Mouse (Mus musculus): ENCODE measurements around the gene Ttc24. TPM values are rescaled to one million over a fixed set of nuclear protein-coding genes. Genes with fewer than 3 reads are reported as not detected.

The Ttc24 gene
- polyA plus RNA-seq, 1 experiment: not detected

GRCm38 (mm10) chr3:88094126-88094525 lies 16.0 kb upstream of the Ttc24 start:
- DNase-seq (ENCODE audit: low read depth in 1 of 2, low spot score in 2 of 2): no peak
- Histone ChIP-seq H3K27me3 (ENCODE audit: control insufficient read depth, insufficient read depth, low read length) (no peaks in the 10 kb centered on the region), H3K4me3 (ENCODE audit: extremely low read depth, insufficient read depth, insufficient read length) (no peak overlapping the region), H3K4me1 (ENCODE audit: control insufficient read depth, insufficient read depth, insufficient read length) (no peaks in the 10 kb centered on the region), H3K27ac (ENCODE audit: insufficient read depth, low read length) (no peak overlapping the region), H3K36me3 (ENCODE audit: control insufficient read depth, insufficient read depth, low read length) (no peaks in the 10 kb centered on the region)
- WGBS: 92% methylated on average over 5 of the region's 5 CpGs
- TF ChIP-seq CTCF (IDR thresholded peaks at IDR 0.05; ENCODE audit: extremely low read depth, insufficient read depth, insufficient read length, insufficient replicate concordance) (no peak), POLR2A (IDR thresholded peaks at IDR 0.05; ENCODE audit: low read depth, low read length) (no peak)

DNA sequence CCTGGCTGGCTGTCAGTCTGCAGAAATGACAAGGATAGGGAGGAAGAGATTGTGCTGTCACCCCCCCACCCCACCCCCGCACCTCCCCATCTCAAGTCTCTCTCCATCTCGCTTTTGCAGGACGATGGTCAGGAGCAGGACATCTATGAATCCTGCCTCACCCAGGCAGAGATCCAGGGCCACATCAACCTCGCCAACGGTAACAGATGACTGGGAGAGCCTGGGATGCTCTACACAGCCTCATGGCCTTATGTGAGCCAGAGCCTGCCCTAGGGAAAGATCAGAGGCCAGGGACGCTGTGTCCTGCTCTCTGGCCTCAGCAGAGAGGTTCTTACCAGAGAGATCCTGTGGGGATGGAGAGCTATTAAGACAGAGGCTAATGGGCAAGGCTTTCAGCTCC lies 12.5 kb upstream of the Ttc24 start:
- TF ChIP-seq POLR2A (IDR thresholded peaks at IDR 0.05; ENCODE audit: low read depth, low read length): no peak
- no peak for TF ChIP-seq CTCF (IDR thresholded peaks at IDR 0.05; ENCODE audit: extremely low read depth, insufficient read depth, insufficient read length, insufficient replicate concordance)
- Histone ChIP-seq H3K4me3 (ENCODE audit: extremely low read depth, insufficient read depth, insufficient read length) (no peak overlapping the region), H3K36me3 (ENCODE audit: control insufficient read depth, insufficient read depth, low read length) (no peaks in the 10 kb centered on the region), H3K27ac (ENCODE audit: insufficient read depth, low read length) (no peak overlapping the region), H3K27me3 (ENCODE audit: control insufficient read depth, insufficient read depth, low read length) (no peaks in the 10 kb centered on the region), H3K4me1 (ENCODE audit: control insufficient read depth, insufficient read depth, insufficient read length) (no peaks in the 10 kb centered on the region)
- 94% methylated on average over 6 of the region's 6 CpGs for WGBS
- DNase-seq (ENCODE audit: low read depth in 1 of 2, low spot score in 2 of 2): no peak

DNA sequence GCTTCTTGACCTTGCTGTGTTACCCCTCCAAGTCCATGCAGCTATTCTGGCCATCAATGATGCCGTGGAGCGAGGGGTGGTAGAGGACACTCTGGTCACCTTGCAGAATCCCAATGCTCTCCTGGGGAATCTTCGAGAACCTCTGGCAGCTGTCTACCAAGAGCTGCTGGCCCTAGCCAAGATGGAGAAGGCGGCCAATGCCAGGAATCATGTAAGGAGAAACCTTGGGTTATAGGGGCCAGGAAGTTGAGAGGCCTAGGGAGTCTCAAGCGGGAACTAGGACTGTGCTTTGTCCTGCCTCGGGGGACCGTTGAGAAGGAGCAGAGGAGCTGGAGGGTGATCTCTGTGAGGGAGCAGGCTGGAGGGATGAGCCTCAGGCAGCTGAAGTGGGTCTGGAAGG lies 12.0 kb upstream of the Ttc24 start:
- no peaks in the 10 kb centered on the region for H3K4me1 ChIP-seq (ENCODE audit: control insufficient read depth, insufficient read depth, insufficient read length)
- no peaks in the 10 kb centered on the region for H3K36me3 ChIP-seq (ENCODE audit: control insufficient read depth, insufficient read depth, low read length)
- WGBS: 95% methylated on average over 7 of the region's 7 CpGs
- H3K27ac ChIP-seq (ENCODE audit: insufficient read depth, low read length): no peak overlapping the region
- H3K27me3 ChIP-seq (ENCODE audit: control insufficient read depth, insufficient read depth, low read length): no peaks in the 10 kb centered on the region
- TF ChIP-seq CTCF (IDR thresholded peaks at IDR 0.05; ENCODE audit: extremely low read depth, insufficient read depth, insufficient read length, insufficient replicate concordance): no peak
- TF ChIP-seq POLR2A (IDR thresholded peaks at IDR 0.05; ENCODE audit: low read depth, low read length): no peak
- DNase-seq (ENCODE audit: low read depth in 1 of 2, low spot score in 2 of 2): no peak
- no peak overlapping the region for H3K4me3 ChIP-seq (ENCODE audit: extremely low read depth, insufficient read depth, insufficient read length)

DNA sequence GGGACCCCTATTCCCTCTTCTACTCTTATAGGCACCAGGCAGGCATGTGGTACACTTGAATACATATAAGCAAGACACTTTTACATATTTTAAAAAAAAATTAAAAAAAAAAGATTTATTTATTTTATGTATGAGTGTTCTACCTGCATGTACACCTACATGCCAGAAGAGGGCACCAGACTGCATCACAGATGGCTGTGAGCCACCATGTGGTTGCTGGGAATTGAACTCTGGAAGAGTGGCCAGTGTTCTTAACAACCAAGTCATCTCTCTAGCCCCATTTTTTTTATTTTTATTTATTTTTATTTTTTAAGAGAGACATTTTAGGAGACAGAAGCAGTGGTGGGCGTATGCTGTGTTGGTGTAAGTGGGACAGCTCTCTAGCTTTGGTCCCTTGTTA lies 9.6 kb upstream of the Ttc24 start:
- no peaks in the 10 kb centered on the region for H3K27me3 ChIP-seq (ENCODE audit: control insufficient read depth, insufficient read depth, low read length)
- DNase-seq (ENCODE audit: low read depth in 1 of 2, low spot score in 2 of 2): no peak
- no peak for TF ChIP-seq POLR2A (IDR thresholded peaks at IDR 0.05; ENCODE audit: low read depth, low read length)
- peak; percentile 43; the same call in 1 of the 2 replicates for TF ChIP-seq CTCF (IDR thresholded peaks at IDR 0.05; ENCODE audit: extremely low read depth, insufficient read depth, insufficient read length, insufficient replicate concordance)
- no peaks in the 10 kb centered on the region for H3K36me3 ChIP-seq (ENCODE audit: control insufficient read depth, insufficient read depth, low read length)
- WGBS: 94% methylated on average over 1 of the region's 1 CpGs
- no peak overlapping the region for H3K4me3 ChIP-seq (ENCODE audit: extremely low read depth, insufficient read depth, insufficient read length)
- no peak overlapping the region for H3K27ac ChIP-seq (ENCODE audit: insufficient read depth, low read length)
- H3K4me1 ChIP-seq (ENCODE audit: control insufficient read depth, insufficient read depth, insufficient read length): no peaks in the 10 kb centered on the region

DNA sequence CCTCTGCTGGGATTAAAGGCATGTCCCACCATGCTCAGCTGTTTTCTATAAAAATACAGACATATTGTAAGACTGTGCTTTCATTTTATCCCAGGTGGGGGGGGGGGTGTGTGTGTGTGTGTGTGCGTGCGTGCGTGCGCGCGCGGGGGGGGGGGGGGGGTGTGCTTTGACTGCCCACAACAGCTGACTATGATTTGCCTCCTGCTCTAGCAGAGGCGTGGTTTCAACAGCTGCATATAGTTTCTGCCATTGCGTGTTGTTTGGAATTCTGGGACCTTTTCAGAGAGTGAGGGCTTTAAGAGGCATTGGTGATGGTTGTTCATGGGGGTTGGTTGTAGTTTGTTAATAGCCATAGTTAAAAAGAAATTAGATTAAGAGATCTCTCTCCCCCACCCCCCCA lies 7.4 kb upstream of the Ttc24 start:
- Histone ChIP-seq H3K4me3 (ENCODE audit: extremely low read depth, insufficient read depth, insufficient read length) (no peak overlapping the region), H3K4me1 (ENCODE audit: control insufficient read depth, insufficient read depth, insufficient read length) (no peaks in the 10 kb centered on the region; the same call in 1 of the 2 replicates), H3K27ac (ENCODE audit: insufficient read depth, low read length) (no peak overlapping the region), H3K36me3 (ENCODE audit: control insufficient read depth, insufficient read depth, low read length) (no peaks in the 10 kb centered on the region), H3K27me3 (ENCODE audit: control insufficient read depth, insufficient read depth, low read length) (no peaks in the 10 kb centered on the region)
- no peak for DNase-seq (ENCODE audit: low read depth in 1 of 2, low spot score in 2 of 2)
- TF ChIP-seq CTCF (IDR thresholded peaks at IDR 0.05; ENCODE audit: extremely low read depth, insufficient read depth, insufficient read length, insufficient replicate concordance) (no peak), POLR2A (IDR thresholded peaks at IDR 0.05; ENCODE audit: low read depth, low read length) (no peak)
- WGBS: 87% methylated on average over 9 of the region's 9 CpGs

DNA sequence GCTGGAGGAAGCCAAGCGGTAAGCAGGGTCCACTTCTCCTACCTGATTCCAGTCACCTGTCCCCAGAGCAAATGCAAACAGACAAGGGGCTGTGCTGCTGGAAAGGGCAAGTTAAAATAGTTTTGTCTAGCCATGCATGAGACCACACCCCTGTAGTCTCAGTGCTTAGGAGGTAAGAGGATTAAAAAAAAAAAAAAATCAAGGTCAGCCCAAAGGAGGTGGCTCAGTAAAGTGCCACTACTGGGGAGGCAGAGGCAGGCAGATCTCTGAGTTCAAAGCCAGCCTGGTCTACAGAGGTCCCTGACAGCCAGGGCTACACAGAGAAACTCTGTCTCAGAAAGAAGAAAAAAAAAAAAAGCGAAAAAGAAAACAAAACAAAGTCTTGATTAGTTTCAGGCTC lies 5.9 kb upstream of the Ttc24 start:
- Histone ChIP-seq H3K36me3 (ENCODE audit: control insufficient read depth, insufficient read depth, low read length) (no peaks in the 10 kb centered on the region), H3K4me3 (ENCODE audit: extremely low read depth, insufficient read depth, insufficient read length) (no peak overlapping the region), H3K4me1 (ENCODE audit: control insufficient read depth, insufficient read depth, insufficient read length) (no peaks in the 10 kb centered on the region; the same call in 1 of the 2 replicates), H3K27me3 (ENCODE audit: control insufficient read depth, insufficient read depth, low read length) (no peaks in the 10 kb centered on the region), H3K27ac (ENCODE audit: insufficient read depth, low read length) (no peak overlapping the region)
- TF ChIP-seq POLR2A (IDR thresholded peaks at IDR 0.05; ENCODE audit: low read depth, low read length) (no peak), CTCF (IDR thresholded peaks at IDR 0.05; ENCODE audit: extremely low read depth, insufficient read depth, insufficient read length, insufficient replicate concordance) (no peak)
- 92% methylated on average over 2 of the region's 2 CpGs for WGBS
- DNase-seq (ENCODE audit: low read depth in 1 of 2, low spot score in 2 of 2): no peak

- Histone ChIP-seq H3K4me3 (ENCODE audit: extremely low read depth, insufficient read depth, insufficient read length) (no peak overlapping the region), H3K27me3 (ENCODE audit: control insufficient read depth, insufficient read depth, low read length) (no peaks in the 10 kb centered on the region), H3K4me1 (ENCODE audit: control insufficient read depth, insufficient read depth, insufficient read length) (no peaks in the 10 kb centered on the region; the same call in 1 of the 2 replicates), H3K36me3 (ENCODE audit: control insufficient read depth, insufficient read depth, low read length) (no peaks in the 10 kb centered on the region), H3K27ac (ENCODE audit: insufficient read depth, low read length) (no peak overlapping the region)
- 12% methylated on average over 4 of the region's 4 CpGs for WGBS
- DNase-seq (ENCODE audit: low read depth in 1 of 2, low spot score in 2 of 2): no peak
- no peak for TF ChIP-seq POLR2A (IDR thresholded peaks at IDR 0.05; ENCODE audit: low read depth, low read length)
These were observed 4.6 kb upstream of the Ttc24 start for GRCm38 (mm10) chr3:88082663-88083062.

Data from spleen, adult 2 months (tissue).